ENCODE assay signal across 10 mouse cellular contexts in genomic region chr1:136126895-136127294, GRCm38 (mm10). TPM values are rescaled to one million over a fixed set of nuclear protein-coding genes. Genes with fewer than 3 reads are reported as not detected.
DNase-seq lines count a peak whose midpoint lies in the region; ATAC-seq and TF ChIP-seq lines count a peak whose summit lies in the region.
"Had no signal": no experiment of that assay in that cellular context is flagged by ENCODE, and none has a peak within 500 bp of the region (broad histone marks: within the 10 kb centered on the region; RNA-seq: fewer than 3 reads in every experiment).

No protein-coding gene starts in this region.

- H3K27ac ChIP-seq in kidney, adult 2 months (ENCODE audit: insufficient read depth, low read depth, low read length): no peak overlapping the region
- H3K27ac ChIP-seq in kidney, embryonic 15.5 days: no peak overlapping the region
- H3K27ac ChIP-seq: embryonic facial prominence, embryonic 12.5 days; limb, embryonic 12.5 days had no signal

- WGBS in kidney, adult 2 months: 50% methylated on average over 10 of the region's 10 CpGs
- WGBS in kidney, embryonic 15.5 days: 61% methylated on average over 10 of the region's 10 CpGs

- no peak for TF ChIP-seq CTCF in kidney, adult 2 months (conservative IDR thresholded peaks at IDR 0.05; ENCODE audit: insufficient read depth, insufficient read length, low read depth, low read length)

- no peak for ATAC-seq in kidney, embryonic 15.5 days (replicated peaks; ENCODE audit: low FRiP score)
- ATAC-seq in erythroblast, adult 5-6 weeks (replicated peaks; ENCODE audit: low FRiP score, poor library complexity, severe bottlenecking): no peak

- no peak overlapping the region for H3K4me3 ChIP-seq in kidney, adult 2 months (ENCODE audit: insufficient read depth, low read depth, low read length)
- H3K4me3 ChIP-seq in kidney, embryonic 15.5 days (replicated peaks): no peak overlapping the region
- H3K4me3 ChIP-seq: embryonic facial prominence, embryonic 12.5 days; limb, embryonic 12.5 days had no signal

- H3K9me3 ChIP-seq in kidney, embryonic 15.5 days (replicated peaks): no peaks in the 10 kb centered on the region
- H3K9me3 ChIP-seq: embryonic facial prominence, embryonic 12.5 days; limb, embryonic 12.5 days had no signal

- H3K36me3 ChIP-seq in kidney, adult 2 months (ENCODE audit: control insufficient read depth, insufficient read depth, low read length): no peaks in the 10 kb centered on the region
- no peaks in the 10 kb centered on the region for H3K36me3 ChIP-seq in kidney, embryonic 15.5 days
- H3K36me3 ChIP-seq: embryonic facial prominence, embryonic 12.5 days; limb, embryonic 12.5 days had no signal

- no peak for TF ChIP-seq POLR2A in kidney, adult 2 months (IDR thresholded peaks at IDR 0.05; ENCODE audit: low read depth, low read length)

- H3K4me1 ChIP-seq in kidney, adult 2 months (ENCODE audit: control insufficient read depth, insufficient read depth, low read length): no peaks in the 10 kb centered on the region
- peaks cover 50% of the 10 kb centered on the region for H3K4me1 ChIP-seq in kidney, embryonic 15.5 days

- H3K27me3 ChIP-seq in kidney, adult 2 months (replicated peaks; ENCODE audit: control insufficient read depth, insufficient read depth, low read length): no peaks in the 10 kb centered on the region; the same call in 1 of the 2 replicates
- no peaks in the 10 kb centered on the region for H3K27me3 ChIP-seq in kidney, embryonic 15.5 days
- H3K27me3 ChIP-seq: embryonic facial prominence, embryonic 12.5 days; limb, embryonic 12.5 days had no signal

- intact Hi-C loops in heart, postnatal 10 days (cut with DNase I): no loop called here

- H3K4me2 ChIP-seq in kidney, embryonic 15.5 days: no peak overlapping the region
- H3K4me2 ChIP-seq: embryonic facial prominence, embryonic 12.5 days; limb, embryonic 12.5 days had no signal

- peak; percentile 72 for DNase-seq in kidney, adult 2 months
- DNase-seq in adrenal gland, postnatal 10 days: peak; percentile 78
- peak; percentile 79 to 80 for DNase-seq in heart, postnatal 10 days
- peak; percentile 78 for DNase-seq in lung, postnatal 36 days
- DNase-seq in thymus, postnatal 4 days: no peak
- no peak for DNase-seq in left cerebral cortex, adult 18-20 months (ENCODE audit: low spot score in 2 of 2)

- no peak overlapping the region for H3K9ac ChIP-seq in kidney, embryonic 15.5 days
- H3K9ac ChIP-seq: embryonic facial prominence, embryonic 12.5 days; limb, embryonic 12.5 days had no signal

RNA-seq across cellular contexts. Expression of gene Kif21b, which starts 4.3 kb away (rescaled TPM):
- 1.3 and 4.2 TPM in 2 replicates for polyA plus RNA-seq in kidney, adult 2 months (2012; rRNA removed)
- 2.0 and 2.5 TPM in 2 replicates for polyA plus RNA-seq in kidney, embryonic 15.5 days (2015; fragmentation: Nextera tagmentation; extraction: Ambion mirVana)
- total RNA-seq in adrenal gland, postnatal 10 days (2021): 1 to 10 TPM; 4.0 to 5.0 TPM
- total RNA-seq in heart, postnatal 10 days (2021): 1 to 10 TPM; 1.3 to 1.6 TPM
- total RNA-seq in erythroblast, adult 5-6 weeks (2015; ENCODE audit: low replicate concordance): 7.7 and 12.9 TPM in 2 replicates
- total RNA-seq in erythroblast, adult 5-6 weeks (2017; ENCODE audit: low replicate concordance): 5.4 and 8.5 TPM in 2 replicates
- total RNA-seq in left cerebral cortex, adult 18-20 months (2021): 10 to 100 TPM; 54.8 to 57.3 TPM

Comparison
In these comparisons a context has a peak if more than half of its experiments do, and no peak if none do; other contexts are left out.
1. DNase-seq: peak in kidney, adult 2 months (single experiment), adrenal gland, postnatal 10 days (single experiment), heart, postnatal 10 days (2 of 2) and lung, postnatal 36 days (single experiment); none in thymus, postnatal 4 days (single experiment) and left cerebral cortex, adult 18-20 months (0 of 2).
2. RNA of gene Kif21b, which starts 4.3 kb away (total RNA-seq): 54.8 to 57.3 TPM in left cerebral cortex, adult 18-20 months; 5.4 to 12.9 TPM in erythroblast, adult 5-6 weeks, 4.0 to 5.0 TPM in adrenal gland, postnatal 10 days and 1.3 to 1.6 TPM in heart, postnatal 10 days; every median in the first group is over 4 times any median in the second.